Mouse (Mus musculus) C2C12 (cell line): ENCODE results near the gene Taf10.

Experiments
- CTCF ChIP-seq: IDR thresholded peaks from one replicate; pipeline ENCODE4 v1.5.1; 2011; ENCODE audit not compliant: control insufficient read depth, insufficient read depth, insufficient read length
- MAX ChIP-seq: IDR thresholded peaks from one replicate; pipeline ENCODE4 v1.6.1; 2011; ENCODE audit warnings: mild to moderate bottlenecking, control low read depth

DNA sequence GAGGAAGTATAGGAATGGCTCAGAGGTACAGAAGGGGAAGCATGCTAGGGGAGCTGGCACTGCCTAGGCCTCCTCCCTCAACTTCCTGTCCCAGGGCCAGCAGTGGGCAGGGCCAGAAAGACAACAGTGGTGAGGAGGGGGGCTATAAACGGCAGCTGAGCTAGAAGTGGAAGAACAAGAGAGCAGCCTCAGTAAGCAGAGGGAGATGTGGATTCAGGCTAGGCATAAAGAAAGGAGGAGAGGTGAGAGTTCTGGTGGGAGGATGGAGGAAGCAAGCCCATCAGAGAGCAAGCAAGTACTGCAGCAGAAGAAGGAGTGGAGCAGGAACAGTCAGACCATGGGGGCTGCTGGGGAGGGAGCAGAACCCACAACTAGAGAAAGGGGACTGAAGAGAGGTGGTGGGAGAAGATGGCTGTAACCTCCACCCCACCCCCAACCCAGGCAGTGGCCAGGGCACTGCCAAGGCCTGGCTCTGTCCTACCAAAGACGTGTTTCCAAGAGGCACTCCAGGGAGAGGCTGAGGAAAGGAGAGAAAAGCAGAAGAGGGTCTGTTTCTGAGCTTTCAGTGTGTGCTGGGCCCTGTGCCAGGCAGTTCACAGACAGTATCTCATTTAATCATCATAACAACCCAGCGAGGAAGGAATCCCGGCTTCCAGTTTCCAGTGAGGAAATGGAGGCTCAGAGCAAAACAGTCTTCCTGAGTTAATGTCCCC lies 34.5 kb upstream of the Taf10 start:
- TF ChIP-seq CTCF (no peak), MAX (no peak)
